Mouse (Mus musculus) heart, adult 2 months (tissue): ENCODE data around the gene Ppp3ca. TPM values are rescaled to one million over a fixed set of nuclear protein-coding genes. Genes with fewer than 3 reads are reported as not detected.

Experiments
- DNase-seq, 2 experiments: peaks; one replicate each; pipeline ENCODE4 v3.0.0; 2021
- H3K27ac ChIP-seq: fragments of 200-600 bp; 2 replicates; pipeline ENCODE4 v1.8.1; 2022
- H3K27me3 ChIP-seq: fragments of 200-500 bp; 2 replicates; pipeline ENCODE4 v1.6.1; 2012; ENCODE audit warnings: mild to moderate bottlenecking, low read length, inconsistent platforms, mixed read lengths; ENCODE audit not compliant: control insufficient read depth, insufficient read depth
- H3K36me3 ChIP-seq: fragments of 200-500 bp; 2 replicates; pipeline ENCODE4 v1.6.1; 2012; ENCODE audit warnings: low read length, inconsistent platforms; ENCODE audit not compliant: control insufficient read depth, insufficient read depth
- H3K4me1 ChIP-seq: fragments of 200-500 bp; 2 replicates; pipeline ENCODE4 v1.6.1; 2011; ENCODE audit warnings: low read length; ENCODE audit not compliant: control insufficient read depth, insufficient read depth
- H3K4me3 ChIP-seq: fragments of 200-600 bp; 2 replicates; pipeline ENCODE4 v1.8.1; 2022
- H3K79me2 ChIP-seq: fragments of 200-500 bp; replicated peaks from 2 replicates; pipeline ENCODE4 v1.6.1; 2012; ENCODE audit warnings: mild to moderate bottlenecking, inconsistent platforms, low read length, moderate library complexity, mixed read lengths; ENCODE audit not compliant: control insufficient read depth, insufficient read depth
- H3K9ac ChIP-seq: fragments of 200-500 bp; 2 replicates; pipeline ENCODE4 v1.6.1; 2012; ENCODE audit warnings: low read depth, mild to moderate bottlenecking, control low read depth, inconsistent platforms, low read length, mixed read lengths
- CTCF ChIP-seq: fragments of 200-600 bp; IDR thresholded peaks from 2 replicates; pipeline ENCODE4 v1.8.1; 2022; ENCODE audit warnings: antibody characterized with exemption, mild to moderate bottlenecking, moderate library complexity
- EP300 ChIP-seq: fragments of 200-500 bp; IDR thresholded peaks from 2 replicates; pipeline ENCODE4 v1.6.1; 2011; ENCODE audit warnings: low read depth, low read length, control low read depth; ENCODE audit not compliant: insufficient read depth
- POLR2A ChIP-seq: fragments of 200-500 bp; IDR thresholded peaks from 2 replicates; pipeline ENCODE4 v1.6.1; 2011; ENCODE audit warnings: mild to moderate bottlenecking, low read depth, low read length, control low read depth; ENCODE audit not compliant: insufficient read depth
- WGBS: fragments of 180-500 bp; shearing (Covaris S2); methylation state at CpG from one replicate; pipeline ENCODE4 v1.1.7; 2018; 5-methylcytosine and 5-hydroxymethylcytosine counted together
- intact Hi-C: fragments of 180-260 bp; cut with DNase I; formaldehyde crosslinking; loops from one replicate; pipeline ENCODE4 v1.15.1; 2025
- polyA plus RNA-seq: library from polyadenylated mRNA; depleted of rRNA; stranded (reverse); fragments of >200 nt; gene quantifications from 2 replicates; pipeline ENCODE4 v1.2.3, GENCODE M21; 2012
- total RNA-seq, 2 experiments: library from RNA; stranded (reverse); gene quantifications; 2 replicates each; pipeline ENCODE4 v1.2.3; 2021

Gene Ppp3ca
- total and polyA plus RNA-seq, 3 experiments: 18.3 to 44.3 (median 41.7) TPM

DNA sequence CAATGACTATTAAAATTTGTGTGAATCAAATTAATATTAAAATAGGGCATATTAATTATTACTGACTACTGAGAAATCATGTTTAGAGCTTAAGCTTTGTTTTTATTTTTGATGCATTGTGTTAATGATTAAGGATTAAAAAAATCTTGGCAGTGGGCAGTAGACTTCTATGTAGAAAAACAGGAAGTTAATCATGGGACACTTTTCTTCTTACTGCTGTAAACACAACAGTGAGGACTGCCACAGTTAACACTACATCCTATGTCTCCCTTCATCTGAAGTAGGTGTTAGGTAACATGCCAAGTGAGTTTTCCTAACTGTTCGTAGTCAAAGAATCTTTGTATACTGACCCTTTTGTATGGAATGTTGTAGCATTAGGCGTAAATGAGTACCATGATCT lies 32.9 kb downstream of the Ppp3ca start:
- TF ChIP-seq EP300 (no peak), POLR2A (no peak), CTCF (no peak)
- DNase-seq: no peak
- Histone ChIP-seq H3K36me3 (peaks cover 41% of the 10 kb centered on the region), H3K27me3 (no peaks in the 10 kb centered on the region), H3K4me1 (peaks cover 31% of the 10 kb centered on the region), H3K27ac (peak overlapping the region; percentile 53), H3K9ac (no peak overlapping the region), H3K4me3 (no peak overlapping the region), H3K79me2 (peaks cover 3% of the 10 kb centered on the region)
- intact Hi-C loops: no loop called here
- 66% methylated on average over 2 of the region's 2 CpGs for WGBS

DNA sequence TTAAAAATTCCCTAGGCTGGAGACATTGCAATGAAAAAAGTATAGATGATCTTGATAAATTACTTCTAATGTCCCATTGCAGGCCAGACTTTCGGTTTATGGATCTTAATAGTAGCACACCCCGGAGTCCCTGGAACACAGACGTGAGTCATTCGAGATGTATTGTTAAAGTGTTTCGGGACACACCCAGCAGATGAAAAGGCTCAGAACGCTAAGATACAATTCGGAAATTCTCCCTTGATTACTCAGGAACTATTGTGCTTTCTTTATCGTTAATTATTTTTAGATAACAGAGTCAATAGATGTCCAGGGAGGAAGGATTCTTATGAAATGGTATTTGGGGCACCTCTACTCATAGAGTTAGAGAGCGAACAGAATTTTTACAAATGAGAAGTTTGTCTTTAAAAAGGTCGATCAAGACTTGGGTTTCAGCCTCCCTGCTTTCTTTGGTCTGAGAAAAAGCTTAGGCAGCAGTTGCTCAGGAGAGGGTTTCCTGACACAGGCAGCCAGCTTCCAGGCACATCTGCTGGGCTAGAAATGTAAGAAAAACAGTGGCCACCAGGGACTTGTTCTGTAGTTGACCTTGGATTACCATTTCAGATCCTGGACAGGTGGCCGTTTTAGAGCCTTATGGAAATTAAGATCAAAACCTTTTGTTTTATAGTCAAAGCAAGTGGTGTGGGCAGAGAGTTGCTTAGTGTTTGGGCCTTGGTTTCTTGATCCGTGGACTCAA lies 34.8 kb downstream of the Ppp3ca start:
- WGBS: 39% methylated on average over 12 of the region's 12 CpGs
- H3K27ac ChIP-seq: peak overlapping the region; percentile 67
- H3K9ac ChIP-seq: no peak overlapping the region
- intact Hi-C loops: loop anchor here (1.0 to 2.0 kb wide), 3 partner anchors 21 to 94 kb away; partner anchors contain the start of gene Ppp3ca
- H3K4me1 ChIP-seq: peaks cover 35% of the 10 kb centered on the region
- DNase-seq: peak in 1 of 2 experiments; percentile 46
- peak overlapping the region; percentile 5; the same call in 1 of the 2 replicates for H3K4me3 ChIP-seq
- TF ChIP-seq EP300: no peak
- peak; percentile 41 for TF ChIP-seq CTCF
- H3K36me3 ChIP-seq: peaks cover 47% of the 10 kb centered on the region
- H3K79me2 ChIP-seq: peaks cover 3% of the 10 kb centered on the region
- no peaks in the 10 kb centered on the region for H3K27me3 ChIP-seq

DNA sequence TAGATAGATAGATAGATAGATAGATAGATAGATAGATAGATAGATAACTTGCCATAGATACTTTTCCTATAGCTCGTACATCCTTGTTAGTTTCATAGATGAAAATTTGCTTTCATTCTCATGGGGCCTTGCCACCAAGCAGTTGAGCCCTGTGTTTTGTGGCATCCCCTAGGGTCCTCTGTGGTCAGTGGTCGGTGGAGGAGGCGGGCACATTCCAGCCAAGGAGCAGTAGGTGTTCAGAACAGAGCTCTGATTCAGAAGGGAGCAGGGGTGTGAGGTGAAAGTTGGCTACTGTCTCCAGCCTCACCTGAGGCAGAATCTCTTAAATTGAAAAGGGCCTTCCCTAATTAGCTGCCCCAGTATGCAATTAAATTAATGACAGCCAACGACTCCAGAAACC lies 36.1 kb downstream of the Ppp3ca start:
- peak overlapping the region; percentile 7; the same call in 1 of the 2 replicates for H3K27ac ChIP-seq
- peaks cover 5% of the 10 kb centered on the region for H3K79me2 ChIP-seq
- WGBS: 85% methylated on average over 4 of the region's 4 CpGs
- H3K4me3 ChIP-seq: no peak overlapping the region
- no peak overlapping the region for H3K9ac ChIP-seq
- intact Hi-C loops: no loop called here
- peaks cover 35% of the 10 kb centered on the region for H3K4me1 ChIP-seq
- H3K27me3 ChIP-seq: no peaks in the 10 kb centered on the region
- TF ChIP-seq POLR2A: no peak
- TF ChIP-seq EP300: no peak
- no peak for TF ChIP-seq CTCF
- DNase-seq: no peak
- peaks cover 53% of the 10 kb centered on the region for H3K36me3 ChIP-seq

DNA sequence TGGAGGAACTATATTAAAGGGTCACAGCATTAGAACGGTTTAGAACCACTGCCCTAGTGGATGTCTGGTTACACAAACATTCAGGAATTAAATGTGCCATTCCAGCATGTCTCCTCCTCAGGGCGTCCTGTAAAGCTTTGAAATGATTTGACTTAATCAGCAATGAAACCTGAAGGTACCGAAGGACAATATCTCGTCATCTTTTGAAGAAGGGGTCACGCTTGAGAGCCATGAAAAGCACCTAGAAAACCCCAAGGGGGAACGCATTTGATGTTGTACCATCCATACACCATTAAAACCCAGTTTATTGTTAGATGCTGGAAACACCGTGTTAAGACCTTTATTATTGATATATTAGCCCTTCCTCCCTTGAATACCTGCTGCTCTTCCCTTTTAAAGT lies 36.8 kb downstream of the Ppp3ca start:
- Histone ChIP-seq H3K9ac (no peak overlapping the region), H3K27ac (no peak overlapping the region), H3K27me3 (no peaks in the 10 kb centered on the region), H3K4me1 (peaks cover 33% of the 10 kb centered on the region), H3K36me3 (peaks cover 51% of the 10 kb centered on the region), H3K79me2 (peaks cover 3% of the 10 kb centered on the region; the same call in 1 of the 2 replicates), H3K4me3 (no peak overlapping the region)
- intact Hi-C loops: no loop called here
- no peak for DNase-seq
- 96% methylated on average over 7 of the region's 7 CpGs for WGBS
- TF ChIP-seq POLR2A: no peak
- no peak for TF ChIP-seq CTCF
- no peak for TF ChIP-seq EP300

DNA sequence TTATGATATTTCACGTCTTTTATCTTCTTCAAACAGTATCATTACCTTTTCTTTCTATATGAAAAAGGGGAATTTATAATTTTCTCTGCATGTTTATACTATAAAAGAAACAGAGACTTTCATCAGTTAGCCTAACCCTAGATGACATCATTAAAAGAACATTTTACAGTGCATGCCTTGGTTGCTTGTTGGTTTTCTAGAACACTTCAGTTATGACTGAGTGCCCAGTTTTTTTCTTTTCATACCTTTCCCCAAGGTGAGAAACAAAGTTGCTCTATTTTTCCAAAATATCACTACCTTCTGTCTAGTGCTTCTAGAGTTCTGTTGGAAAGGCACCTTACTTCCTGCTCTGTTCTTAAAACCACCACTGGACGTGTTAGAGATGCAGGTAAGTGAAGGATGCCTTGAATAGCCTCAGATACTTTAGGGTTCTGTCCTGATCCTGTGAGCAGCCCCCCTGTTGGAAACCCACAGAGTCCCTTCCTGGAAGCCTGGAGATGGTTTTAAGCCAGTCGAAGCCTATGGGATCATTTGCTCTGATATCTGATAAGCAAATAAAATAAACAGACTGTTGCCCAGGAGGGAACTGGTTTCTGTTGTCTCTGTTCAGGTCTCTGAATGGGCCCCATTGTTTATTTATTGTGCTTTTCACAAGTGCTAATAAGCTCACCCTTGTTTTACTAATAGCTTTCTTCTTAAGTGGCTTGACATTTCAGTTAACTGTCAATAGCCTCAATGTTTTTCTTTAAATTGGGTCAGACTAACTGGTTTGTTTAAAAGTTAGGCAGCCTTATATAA lies 37.5 kb downstream of the Ppp3ca start:
- intact Hi-C loops: no loop called here
- peaks cover 49% of the 10 kb centered on the region for H3K36me3 ChIP-seq
- no peak overlapping the region for H3K4me3 ChIP-seq
- no peak for TF ChIP-seq POLR2A
- TF ChIP-seq EP300: no peak
- no peak for TF ChIP-seq CTCF
- DNase-seq: no peak
- H3K4me1 ChIP-seq: peaks cover 29% of the 10 kb centered on the region
- peaks cover 3% of the 10 kb centered on the region; the same call in 1 of the 2 replicates for H3K79me2 ChIP-seq
- WGBS: 65% methylated on average over 3 of the region's 3 CpGs
- H3K27ac ChIP-seq: peak overlapping the region; percentile 44
- H3K27me3 ChIP-seq: no peaks in the 10 kb centered on the region
- H3K9ac ChIP-seq: no peak overlapping the region

DNA sequence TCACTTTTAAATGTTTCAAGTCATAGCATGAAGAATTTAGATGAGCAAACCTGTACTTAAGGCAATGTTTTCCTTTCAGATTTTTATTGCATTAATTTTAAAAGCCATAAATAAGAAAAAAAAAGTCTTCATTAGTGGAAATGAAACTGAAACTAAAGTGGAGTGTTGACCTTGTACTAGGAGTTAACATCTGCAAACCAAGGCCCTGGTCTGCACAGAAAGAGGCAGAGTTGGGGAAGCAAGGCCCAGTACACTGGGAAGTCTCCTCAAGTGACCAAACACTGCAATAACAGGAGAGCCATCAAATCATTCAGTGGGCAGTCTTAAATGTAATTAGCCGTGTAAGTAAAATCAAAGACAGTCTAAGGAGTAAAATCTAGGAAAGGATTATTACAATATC lies 38.3 kb downstream of the Ppp3ca start:
- H3K36me3 ChIP-seq: peaks cover 48% of the 10 kb centered on the region
- no peak for DNase-seq
- no peaks in the 10 kb centered on the region for H3K27me3 ChIP-seq
- H3K27ac ChIP-seq: peak overlapping the region; percentile 44
- peaks cover 27% of the 10 kb centered on the region for H3K4me1 ChIP-seq
- H3K4me3 ChIP-seq: no peak overlapping the region
- intact Hi-C loops: no loop called here
- TF ChIP-seq EP300 (no peak), POLR2A (no peak), CTCF (0 out of 2 replicates have a peak, but pooled peaks have one; percentile 7)
- WGBS: 38% methylated on average over 1 of the region's 1 CpGs
- peaks cover 3% of the 10 kb centered on the region; the same call in 1 of the 2 replicates for H3K79me2 ChIP-seq
- H3K9ac ChIP-seq: no peak overlapping the region
